Mouse (Mus musculus): ENCODE measurements at regions not wholly inside any gene's neighbourhood (a gene's known extent, or its start where the extent isn't known, plus 50 kb on each side); places are given as distances from the start of the nearest gene placed in this dataset.

- TF ChIP-seq CTCF (IDR thresholded peaks at IDR 0.05) (0 out of 2 replicates have a peak, but pooled peaks have one; percentile 2), EP300 (IDR thresholded peaks at IDR 0.05) (no peak)
Observed at GRCm38 (mm10) chr13:28886691-28887090, 66.8 kb downstream of the Sox4 start.

Measured in lung, postnatal 0 days (tissue).